Mouse (Mus musculus) embryonic facial prominence, embryonic 11.5 days (tissue): Measurements from ENCODE around the gene Srrm3. TPM values are rescaled to one million over a fixed set of nuclear protein-coding genes. Genes with fewer than 3 reads are reported as not detected.

Experiments
- ATAC-seq: fragments of 200-750 bp; cut with Nextera tagmentation; replicated peaks from 2 replicates; pipeline ENCODE4 v1.8.0; 2017; ENCODE audit warnings: low read depth; ENCODE audit not compliant: insufficient number of reproducible peaks, low FRiP score, low TSS enrichment
- DNase-seq: peaks from one replicate; pipeline ENCODE4 v3.0.0-alpha.2; 2015; ENCODE audit warnings: low spot score
- H3K27ac ChIP-seq: fragments of 300-500 bp; sonication (generic); replicated peaks from 2 replicates; pipeline ENCODE4 v1.5.1; 2014; ENCODE audit warnings: mild to moderate bottlenecking, low read depth, low read length, control low read depth
- H3K27me3 ChIP-seq: fragments of 300-500 bp; sonication (generic); 2 replicates; pipeline ENCODE4 v1.6.1; 2014; ENCODE audit warnings: mild to moderate bottlenecking, low read length, moderate library complexity, mixed read lengths; ENCODE audit not compliant: control insufficient read depth, insufficient read depth
- H3K36me3 ChIP-seq: fragments of 300-500 bp; sonication (generic); replicated peaks from 2 replicates; pipeline ENCODE4 v1.6.1; 2014; ENCODE audit warnings: low read depth, mild to moderate bottlenecking, low read length, moderate library complexity, mixed read lengths; ENCODE audit not compliant: control insufficient read depth, insufficient read depth
- H3K4me1 ChIP-seq: fragments of 300-500 bp; sonication (generic); 2 replicates; pipeline ENCODE4 v1.6.1; 2014; ENCODE audit warnings: low read length, mixed read lengths; ENCODE audit not compliant: control insufficient read depth, insufficient read depth
- H3K4me2 ChIP-seq: fragments of 300-500 bp; sonication (generic); 2 replicates; pipeline ENCODE4 v1.6.1; 2014; ENCODE audit warnings: low read depth, mild to moderate bottlenecking, control low read depth, low read length, moderate library complexity
- H3K4me3 ChIP-seq: fragments of 300-500 bp; sonication (generic); 2 replicates; pipeline ENCODE4 v1.5.1; 2014; ENCODE audit warnings: low read depth, low read length, control low read depth
- H3K9ac ChIP-seq: fragments of 300-500 bp; sonication (generic); replicated peaks from 2 replicates; pipeline ENCODE4 v1.6.1; 2014; ENCODE audit warnings: mild to moderate bottlenecking, control low read depth, low read length
- H3K9me3 ChIP-seq: fragments of 300-500 bp; sonication (generic); replicated peaks from 2 replicates; pipeline ENCODE4 v1.6.1; 2016; ENCODE audit warnings: mild to moderate bottlenecking, low read length, inconsistent platforms, mixed read lengths; ENCODE audit not compliant: control insufficient read depth
- WGBS: fragments of 180-500 bp; shearing (Covaris S2); extraction: QIAGEN DNeasy Blood & Tissue Kit; methylation state at CpG from one replicate; pipeline ENCODE4 v1.1.7; 2014; 5-methylcytosine and 5-hydroxymethylcytosine counted together
- polyA plus RNA-seq: library from polyadenylated mRNA; unstranded; fragments of >200 nt; fragmentation: Nextera tagmentation; extraction: Ambion mirVana; gene quantifications from 2 replicates; pipeline ENCODE4 v1.2.1, GENCODE M21; 2014

The Srrm3 gene
- polyA plus RNA-seq, 1 experiment from 2014 or later = 3.2 TPM

DNA sequence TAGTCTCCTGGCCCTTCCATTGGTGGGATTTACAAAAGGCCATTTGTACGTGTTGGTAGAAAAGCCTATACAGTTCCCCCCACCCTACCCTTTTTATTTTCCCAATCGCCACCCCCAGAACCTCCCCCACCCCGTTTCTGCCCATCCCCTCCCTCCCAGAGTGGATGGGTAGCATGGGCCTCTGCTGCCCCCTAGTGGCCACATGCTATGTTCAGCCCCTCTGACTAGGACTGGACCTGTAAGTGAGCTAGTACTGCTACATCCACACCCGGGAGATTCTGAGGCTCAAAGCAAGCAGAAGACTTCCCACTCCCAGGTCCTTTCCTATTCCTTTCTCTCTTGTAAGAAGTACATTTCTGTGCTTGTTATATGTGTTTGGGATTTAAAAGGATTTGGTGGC is 48.5 kb downstream of the Srrm3 start:
- Histone ChIP-seq H3K4me2 (no peak overlapping the region), H3K4me3 (no peak overlapping the region), H3K9me3 (no peaks in the 10 kb centered on the region), H3K36me3 (no peaks in the 10 kb centered on the region), H3K9ac (no peak overlapping the region), H3K27me3 (peaks cover 53% of the 10 kb centered on the region), H3K4me1 (peaks cover 4% of the 10 kb centered on the region; the same call in 1 of the 2 replicates), H3K27ac (no peak overlapping the region)
- DNase-seq (peak; percentile 81), ATAC-seq (no peak)
- WGBS = 1% methylated on average over 4 of the region's 4 CpGs

DNA sequence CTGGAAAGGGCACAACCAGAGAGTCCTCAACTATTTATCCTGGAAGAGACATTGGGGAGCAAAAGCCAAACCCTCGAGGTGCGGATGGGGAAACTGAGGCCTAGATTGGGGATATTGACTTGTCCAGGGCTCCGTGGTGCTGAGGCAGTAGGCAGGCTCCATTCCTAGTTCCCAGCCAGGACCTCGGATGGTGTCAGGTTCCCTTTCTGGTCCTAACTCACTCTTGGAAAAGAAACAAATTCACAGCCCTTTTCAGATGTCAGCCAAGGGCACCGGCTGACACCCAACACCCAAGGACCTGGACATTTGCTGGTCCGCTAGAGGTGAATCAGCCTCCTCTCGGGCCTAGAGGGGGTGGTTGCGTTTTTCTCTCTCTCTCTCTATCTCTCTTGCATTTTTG is 60.0 kb downstream of the Srrm3 start:
- Histone ChIP-seq H3K9ac (no peak overlapping the region), H3K36me3 (no peaks in the 10 kb centered on the region), H3K27ac (no peak overlapping the region), H3K4me3 (no peak overlapping the region), H3K4me2 (no peak overlapping the region), H3K9me3 (no peaks in the 10 kb centered on the region), H3K27me3 (peaks cover 38% of the 10 kb centered on the region), H3K4me1 (0 out of 2 replicates have a peak, but pooled peaks cover 4% of the 10 kb centered on the region)
- 36% methylated on average over 8 of the region's 8 CpGs for WGBS
- DNase-seq (no peak), ATAC-seq (no peak)

DNA sequence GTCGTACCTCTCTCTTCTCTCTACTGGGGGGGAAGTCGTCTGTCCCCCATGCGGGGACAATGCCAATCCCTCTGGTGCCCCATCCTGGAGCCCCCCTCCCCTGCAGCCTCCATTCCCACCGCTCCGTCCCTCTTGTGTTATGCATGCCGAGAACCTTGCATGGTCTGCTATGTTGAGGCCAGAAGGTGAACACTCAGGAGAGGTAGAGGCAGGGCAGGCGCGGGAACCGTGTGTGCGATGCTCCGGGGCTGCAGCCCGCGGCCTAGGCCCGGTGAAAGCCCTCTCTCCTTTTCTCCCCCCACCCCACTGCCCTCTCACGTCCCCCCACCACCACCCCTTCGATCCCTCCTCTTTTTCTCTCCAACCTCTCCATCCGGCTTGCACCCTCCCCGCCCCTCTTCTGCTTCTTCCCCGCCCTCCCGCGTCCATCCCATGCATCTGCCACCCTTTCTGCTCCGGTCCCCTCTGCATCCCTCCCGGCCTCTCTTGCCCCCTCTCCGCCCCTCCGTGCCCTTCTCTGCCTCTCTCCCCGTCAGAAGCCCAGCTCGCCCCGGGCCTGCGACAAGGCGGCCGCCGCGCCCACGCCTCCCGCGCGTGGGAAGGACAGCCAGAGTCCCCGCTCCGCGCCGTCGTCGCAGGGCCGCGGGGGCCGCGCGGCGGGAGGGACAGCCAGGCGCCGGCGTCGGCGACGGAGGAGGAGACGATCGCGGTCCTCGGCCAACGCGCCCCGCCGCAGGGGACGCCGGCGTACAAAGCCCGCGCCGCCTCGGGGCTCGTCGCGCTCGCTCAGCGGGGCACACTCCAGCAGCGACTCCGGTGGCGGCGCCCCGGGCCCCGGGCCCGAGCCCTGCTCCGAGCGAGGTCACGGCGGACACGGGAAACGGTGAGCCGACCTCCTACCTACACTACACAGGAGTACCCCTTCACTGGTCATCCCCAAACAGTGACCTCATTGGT is 61.2 kb downstream of the Srrm3 start:
- H3K4me2 ChIP-seq = peak overlapping the region; percentile 86
- H3K9me3 ChIP-seq = no peaks in the 10 kb centered on the region
- H3K36me3 ChIP-seq = no peaks in the 10 kb centered on the region
- peak overlapping the region; percentile 39 for H3K4me3 ChIP-seq
- ATAC-seq (no peak), DNase-seq (peak; percentile 23)
- peaks cover 38% of the 10 kb centered on the region for H3K27me3 ChIP-seq
- no peak overlapping the region for H3K27ac ChIP-seq
- 0 out of 2 replicates have a peak, but pooled peaks cover 4% of the 10 kb centered on the region for H3K4me1 ChIP-seq
- WGBS = under 1% methylated on average over 76 of the region's 89 CpGs
- H3K9ac ChIP-seq = peak overlapping the region; percentile 53

DNA sequence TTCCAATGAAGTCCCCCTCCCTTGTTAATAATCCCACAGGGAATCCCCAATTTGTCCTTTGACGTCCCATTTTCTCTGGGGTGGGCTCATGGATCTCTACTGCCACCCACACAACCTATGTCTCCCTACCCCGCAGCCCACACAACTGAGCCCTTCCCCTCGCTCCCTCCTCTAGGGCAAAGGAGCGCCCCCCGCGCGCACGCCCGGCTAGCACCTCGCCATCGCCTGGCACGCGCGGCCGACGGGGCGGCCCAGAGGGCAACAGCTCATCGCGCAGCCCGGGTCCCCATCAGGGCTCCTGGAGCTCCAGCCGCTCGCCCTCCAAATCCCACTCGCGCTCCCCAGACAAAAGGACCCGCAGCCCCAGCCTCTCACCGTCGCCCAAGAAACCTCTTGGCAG is 62.0 kb downstream of the Srrm3 start:
- H3K4me1 ChIP-seq = 0 out of 2 replicates have a peak, but pooled peaks cover 4% of the 10 kb centered on the region
- no peak overlapping the region for H3K27ac ChIP-seq
- H3K4me2 ChIP-seq = peak overlapping the region; percentile 86
- peaks cover 38% of the 10 kb centered on the region for H3K27me3 ChIP-seq
- no peaks in the 10 kb centered on the region for H3K36me3 ChIP-seq
- no peak for ATAC-seq
- DNase-seq = no peak
- peak overlapping the region; percentile 39 for H3K4me3 ChIP-seq
- no peaks in the 10 kb centered on the region for H3K9me3 ChIP-seq
- H3K9ac ChIP-seq = peak overlapping the region; percentile 53
- WGBS = 1% methylated on average over 27 of the region's 27 CpGs

DNA sequence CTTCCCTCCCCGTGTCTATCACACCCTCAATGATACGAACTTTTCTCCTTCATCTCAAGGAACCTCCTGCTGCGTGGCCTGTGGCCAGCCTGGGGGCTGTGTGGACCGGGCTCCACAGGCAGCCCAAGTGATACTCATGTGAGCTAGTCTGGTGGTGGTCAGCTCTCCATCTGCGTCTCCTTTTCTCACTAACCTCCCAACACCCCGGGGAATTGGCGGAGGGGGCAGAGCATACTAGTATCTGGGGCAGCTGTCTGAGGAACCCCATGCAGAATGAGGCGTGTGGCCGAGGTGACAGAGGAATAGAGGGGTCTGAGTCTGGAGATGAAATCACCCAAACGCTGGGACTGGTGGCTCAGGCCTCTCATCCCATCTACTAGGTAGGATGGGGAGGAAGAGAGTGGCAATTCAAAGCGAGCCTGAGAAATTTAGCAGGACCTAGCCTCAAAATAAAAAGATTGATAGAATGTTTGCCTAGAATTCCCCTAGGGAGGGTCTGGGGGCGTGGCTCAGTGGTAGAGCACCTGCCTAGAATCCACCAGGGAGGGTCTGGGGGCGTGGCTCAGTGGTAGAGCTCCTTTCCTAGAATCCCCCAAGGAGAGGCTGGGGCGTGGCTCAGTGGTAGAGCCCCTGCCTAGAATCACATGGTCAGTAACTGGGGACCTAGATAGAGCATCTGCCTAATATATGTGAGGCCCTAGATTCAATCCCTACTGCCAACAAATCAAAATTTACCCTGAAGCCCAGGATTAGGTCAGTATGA is 63.2 kb downstream of the Srrm3 start:
- Histone ChIP-seq H3K4me1 (0 out of 2 replicates have a peak, but pooled peaks cover 4% of the 10 kb centered on the region), H3K4me3 (no peak overlapping the region), H3K4me2 (no peak overlapping the region), H3K36me3 (no peaks in the 10 kb centered on the region), H3K9me3 (no peaks in the 10 kb centered on the region), H3K27me3 (peaks cover 38% of the 10 kb centered on the region), H3K27ac (no peak overlapping the region), H3K9ac (no peak overlapping the region)
- ATAC-seq (0 out of 2 replicates have a peak, but pooled peaks have one; percentile 12), DNase-seq (no peak)
- 62% methylated on average over 14 of the region's 14 CpGs for WGBS

DNA sequence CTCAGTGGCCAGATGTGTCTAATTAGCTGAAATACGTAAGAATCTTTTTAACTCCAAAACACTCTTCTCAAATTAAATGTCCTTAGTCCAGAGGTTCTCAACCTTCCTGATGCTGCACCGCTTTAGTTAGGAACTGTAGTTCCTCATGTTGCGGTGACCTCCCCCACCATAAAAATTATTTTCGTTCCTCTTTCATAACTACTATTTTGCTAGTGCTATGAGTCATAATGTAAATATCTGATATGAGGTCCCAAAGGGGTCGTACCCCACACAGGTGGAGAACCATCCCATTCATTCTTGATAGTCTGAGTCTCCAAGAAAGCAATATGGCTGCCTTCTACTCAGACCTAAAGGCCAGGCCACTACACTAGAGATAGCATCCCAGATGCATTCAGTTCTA is 63.8 kb downstream of the Srrm3 start:
- DNase-seq (no peak), ATAC-seq (no peak)
- no peak overlapping the region for H3K4me3 ChIP-seq
- no peak overlapping the region for H3K27ac ChIP-seq
- H3K9me3 ChIP-seq = no peaks in the 10 kb centered on the region
- no peak overlapping the region for H3K4me2 ChIP-seq
- WGBS = 81% methylated on average over 5 of the region's 5 CpGs
- peaks cover 38% of the 10 kb centered on the region for H3K27me3 ChIP-seq
- no peaks in the 10 kb centered on the region for H3K36me3 ChIP-seq
- H3K4me1 ChIP-seq = 0 out of 2 replicates have a peak, but pooled peaks cover 4% of the 10 kb centered on the region
- H3K9ac ChIP-seq = no peak overlapping the region

DNA sequence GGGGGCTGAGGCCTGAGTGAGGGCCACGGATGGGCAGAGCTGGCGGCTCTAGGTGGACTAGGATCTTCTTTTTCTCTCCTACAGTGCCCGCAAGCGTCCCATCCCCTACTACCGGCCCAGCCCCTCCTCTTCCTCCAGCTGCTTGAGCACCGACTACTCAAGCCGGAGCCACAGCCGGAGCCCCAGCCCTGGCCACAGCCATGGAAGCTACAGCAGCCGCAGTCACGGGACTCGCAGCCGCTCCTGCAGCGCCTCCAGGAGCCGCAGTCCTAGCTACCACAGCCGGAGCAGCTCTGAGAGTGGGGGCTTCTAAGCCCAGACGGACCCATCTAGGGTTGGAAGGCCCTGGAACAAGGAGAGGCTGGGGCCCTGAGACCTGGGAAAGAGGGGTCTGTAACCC is 66.3 kb downstream of the Srrm3 start:
- H3K4me3 ChIP-seq = no peak overlapping the region
- H3K27ac ChIP-seq = no peak overlapping the region
- DNase-seq = peak; percentile 31
- 10% methylated on average over 16 of the region's 16 CpGs for WGBS
- H3K4me2 ChIP-seq = no peak overlapping the region
- peak overlapping the region; percentile 19; the same call in 1 of the 2 replicates for H3K9ac ChIP-seq
- no peaks in the 10 kb centered on the region for H3K36me3 ChIP-seq
- no peaks in the 10 kb centered on the region for H3K9me3 ChIP-seq
- H3K27me3 ChIP-seq = peaks cover 26% of the 10 kb centered on the region
- no peak for ATAC-seq
- 0 out of 2 replicates have a peak, but pooled peaks cover 3% of the 10 kb centered on the region for H3K4me1 ChIP-seq
